8 mouse cellular contexts compared by ENCODE assay signal in the genomic region with DNA sequence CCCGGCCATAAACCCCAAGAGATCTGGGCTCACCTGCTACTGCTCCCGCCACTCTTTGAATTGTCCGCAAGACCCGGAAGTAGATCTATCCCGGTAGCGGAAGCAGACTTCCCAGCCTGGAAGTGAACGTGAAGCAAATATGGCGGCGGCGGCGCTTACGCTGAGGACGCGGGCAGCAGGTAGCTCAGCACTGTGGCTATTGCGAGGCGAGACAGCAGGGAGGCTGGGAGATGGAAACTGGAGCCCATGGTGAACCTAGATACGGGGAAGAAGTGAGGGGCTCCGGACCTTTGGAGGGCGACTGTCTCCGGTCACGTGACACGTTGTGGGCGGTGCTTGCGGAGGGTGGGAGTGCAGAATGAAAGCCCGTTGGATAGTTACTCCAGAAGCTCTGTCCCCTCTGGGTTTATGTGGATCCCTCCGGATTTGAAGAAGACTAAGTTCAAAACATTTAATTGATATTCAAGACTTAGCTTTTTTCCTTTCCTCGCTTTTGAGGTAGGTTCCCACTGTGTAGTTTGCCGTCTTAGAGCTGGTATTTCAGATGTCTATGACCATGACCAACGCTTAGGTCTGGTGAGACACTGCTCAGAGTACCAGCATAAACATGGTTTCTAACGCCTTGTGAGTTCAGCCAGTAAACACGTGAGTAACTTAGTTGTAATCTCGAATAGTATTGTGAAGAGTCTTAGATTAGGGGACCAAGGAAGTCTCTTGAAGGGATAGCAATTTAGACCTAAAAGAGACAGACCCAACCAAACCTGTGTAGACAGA. TPM values are rescaled to one million over a fixed set of nuclear protein-coding genes. Genes with fewer than 3 reads are reported as not detected.
DNase-seq lines count a peak whose midpoint lies in the region; ATAC-seq and TF ChIP-seq lines count a peak whose summit lies in the region.

A gene (plus strand): TSS at position 105 of the 774 bp plus-strand sequence.
A gene (minus strand): TSS at position 302 of the 774 bp plus-strand sequence.

- H3K27ac ChIP-seq in forebrain, embryonic 11.5 days (ENCODE audit: low read depth, low read length), result peak within 1 kb of the TSS; percentile 77; the same call in 1 of the 2 replicates
- H3K27ac ChIP-seq in heart, postnatal 0 days (ENCODE audit: low read depth), result peak within 1 kb of the TSS; percentile 93
- H3K27ac ChIP-seq in liver, embryonic 15.5 days (replicated peaks), result peak within 1 kb of the TSS; percentile 92
- peak within 1 kb of the TSS; percentile 82 for H3K27ac ChIP-seq in neural tube, embryonic 11.5 days (ENCODE audit: low read depth, low read length)
- H3K27ac ChIP-seq in stomach, embryonic 16.5 days (ENCODE audit: low read length), result peak within 1 kb of the TSS; percentile 95

- H3K4me1 ChIP-seq in E14TG2a.4 (replicated peaks; ENCODE audit: low read depth, low read length), result peaks cover 58% of the 10 kb centered on the region
- H3K4me1 ChIP-seq in forebrain, embryonic 11.5 days (replicated peaks; ENCODE audit: control insufficient read depth, insufficient read depth, low read length), result no peaks in the 10 kb centered on the region; the same call in 1 of the 2 replicates
- H3K4me1 ChIP-seq in heart, postnatal 0 days (ENCODE audit: control insufficient read depth, insufficient read depth), result peaks cover 14% of the 10 kb centered on the region
- H3K4me1 ChIP-seq in liver, embryonic 15.5 days (replicated peaks), result peaks cover 31% of the 10 kb centered on the region
- no peaks in the 10 kb centered on the region for H3K4me1 ChIP-seq in neural tube, embryonic 11.5 days (ENCODE audit: control insufficient read depth, insufficient read depth, low read length)
- H3K4me1 ChIP-seq in stomach, embryonic 16.5 days (ENCODE audit: control insufficient read depth, insufficient read depth, low read length), result peaks cover 12% of the 10 kb centered on the region; the same call in 1 of the 2 replicates

- peaks cover 65% of the 10 kb centered on the region for H3K36me3 ChIP-seq in E14TG2a.4 (ENCODE audit: insufficient read depth, low read length)
- no peaks in the 10 kb centered on the region for H3K36me3 ChIP-seq in forebrain, embryonic 11.5 days (ENCODE audit: control insufficient read depth, insufficient read depth, low read length)
- H3K36me3 ChIP-seq in heart, postnatal 0 days (replicated peaks; ENCODE audit: control insufficient read depth, insufficient read depth, low read length), result peaks cover 21% of the 10 kb centered on the region
- peaks cover 55% of the 10 kb centered on the region for H3K36me3 ChIP-seq in liver, embryonic 15.5 days (replicated peaks)
- H3K36me3 ChIP-seq in neural tube, embryonic 11.5 days (ENCODE audit: control insufficient read depth, insufficient read depth, low read length), result no peaks in the 10 kb centered on the region; the same call in none of the 2 replicates
- H3K36me3 ChIP-seq in stomach, embryonic 16.5 days (ENCODE audit: control insufficient read depth, insufficient read depth, low read length), result no peaks in the 10 kb centered on the region

- ATAC-seq in forebrain, embryonic 11.5 days (replicated peaks; ENCODE audit: low FRiP score), result peak; percentile 91
- peak; percentile 89 for ATAC-seq in heart, postnatal 0 days (ENCODE audit: insufficient read depth, low read depth)
- peak; percentile 86 for ATAC-seq in liver, embryonic 15.5 days (ENCODE audit: insufficient read depth)
- peak; percentile 92 for ATAC-seq in neural tube, embryonic 11.5 days (ENCODE audit: insufficient read depth, low FRiP score, low TSS enrichment)
- peak; percentile 89 for ATAC-seq in stomach, embryonic 16.5 days (ENCODE audit: insufficient read depth, low FRiP score)

- WGBS in forebrain, embryonic 11.5 days, result 2% methylated on average over 32 of the region's 32 CpGs
- under 1% methylated on average over 32 of the region's 32 CpGs for WGBS in heart, postnatal 0 days
- under 1% methylated on average over 32 of the region's 32 CpGs for WGBS in liver, embryonic 15.5 days (ENCODE audit: insufficient replicate concordance)
- WGBS in neural tube, embryonic 11.5 days, result under 1% methylated on average over 32 of the region's 32 CpGs
- under 1% methylated on average over 32 of the region's 32 CpGs for WGBS in stomach, embryonic 16.5 days

- peak within 1 kb of the TSS; percentile 71 for H3K9ac ChIP-seq in forebrain, embryonic 11.5 days (ENCODE audit: low read length)
- H3K9ac ChIP-seq in heart, postnatal 0 days (replicated peaks; ENCODE audit: low read depth, low read length), result peak within 1 kb of the TSS; percentile 69
- H3K9ac ChIP-seq in liver, embryonic 15.5 days, result peak within 1 kb of the TSS; percentile 71
- H3K9ac ChIP-seq in neural tube, embryonic 11.5 days (ENCODE audit: low read length), result peak within 1 kb of the TSS; percentile 73
- H3K9ac ChIP-seq in stomach, embryonic 16.5 days (ENCODE audit: low read length), result peak within 1 kb of the TSS; percentile 83

- H3K4me3 ChIP-seq in E14TG2a.4 (replicated peaks; ENCODE audit: low read length), result peak within 1 kb of the TSS; percentile 94
- H3K4me3 ChIP-seq in forebrain, embryonic 11.5 days (ENCODE audit: low read depth, low read length), result peak within 1 kb of the TSS; percentile 61
- H3K4me3 ChIP-seq in heart, postnatal 0 days (ENCODE audit: low read depth, low read length), result peak within 1 kb of the TSS; percentile 77
- peak within 1 kb of the TSS; percentile 88 for H3K4me3 ChIP-seq in liver, embryonic 15.5 days (replicated peaks)
- peak within 1 kb of the TSS; percentile 64 for H3K4me3 ChIP-seq in neural tube, embryonic 11.5 days (ENCODE audit: low read depth, low read length)
- H3K4me3 ChIP-seq in stomach, embryonic 16.5 days (replicated peaks; ENCODE audit: low read length), result peak within 1 kb of the TSS; percentile 74

- peak; percentile 60; the same call in 1 of the 2 replicates for TF ChIP-seq EP300 in heart, postnatal 0 days (IDR thresholded peaks at IDR 0.05; ENCODE audit: low read depth)

- TF ChIP-seq CTCF in E14TG2a.4 (conservative IDR thresholded peaks at IDR 0.05; ENCODE audit: low read length), result no peak
- no peak for TF ChIP-seq CTCF in heart, postnatal 0 days (IDR thresholded peaks at IDR 0.05; ENCODE audit: low read depth)

- no peaks in the 10 kb centered on the region for H3K9me3 ChIP-seq in E14TG2a.4 (ENCODE audit: low read length)
- H3K9me3 ChIP-seq in forebrain, embryonic 11.5 days (ENCODE audit: control insufficient read depth, low read length), result no peaks in the 10 kb centered on the region
- no peaks in the 10 kb centered on the region for H3K9me3 ChIP-seq in heart, postnatal 0 days (replicated peaks; ENCODE audit: control insufficient read depth, low read length)
- H3K9me3 ChIP-seq in liver, embryonic 15.5 days (replicated peaks), result no peaks in the 10 kb centered on the region
- no peaks in the 10 kb centered on the region for H3K9me3 ChIP-seq in neural tube, embryonic 11.5 days (ENCODE audit: control insufficient read depth, low read length)
- H3K9me3 ChIP-seq in stomach, embryonic 16.5 days (replicated peaks; ENCODE audit: control insufficient read depth, low read length), result no peaks in the 10 kb centered on the region

- H3K27me3 ChIP-seq in E14TG2a.4 (ENCODE audit: insufficient read depth, low read length), result no peaks in the 10 kb centered on the region
- no peaks in the 10 kb centered on the region for H3K27me3 ChIP-seq in forebrain, embryonic 11.5 days (ENCODE audit: control insufficient read depth, insufficient read depth, low read length)
- no peaks in the 10 kb centered on the region for H3K27me3 ChIP-seq in heart, postnatal 0 days (ENCODE audit: control insufficient read depth, insufficient read depth, low read length)
- no peaks in the 10 kb centered on the region for H3K27me3 ChIP-seq in liver, embryonic 15.5 days
- H3K27me3 ChIP-seq in neural tube, embryonic 11.5 days (ENCODE audit: control insufficient read depth, insufficient read depth, low read length), result no peaks in the 10 kb centered on the region
- no peaks in the 10 kb centered on the region for H3K27me3 ChIP-seq in stomach, embryonic 16.5 days (ENCODE audit: control insufficient read depth, insufficient read depth, low read length)

- H3K4me2 ChIP-seq in forebrain, embryonic 11.5 days (ENCODE audit: low read depth, low read length, severe bottlenecking), result peak within 1 kb of the TSS; percentile 51
- H3K4me2 ChIP-seq in heart, postnatal 0 days (ENCODE audit: low read depth, low read length), result peak within 1 kb of the TSS; percentile 89
- peak within 1 kb of the TSS; percentile 67 for H3K4me2 ChIP-seq in liver, embryonic 15.5 days
- H3K4me2 ChIP-seq in neural tube, embryonic 11.5 days (ENCODE audit: low read depth), result peak within 1 kb of the TSS; percentile 77
- H3K4me2 ChIP-seq in stomach, embryonic 16.5 days (ENCODE audit: low read depth, low read length), result peak within 1 kb of the TSS; percentile 88

- peak; percentile 70 for DNase-seq in c-Kit-positive CD71-positive TER-119-negative erythroid progenitor cells, embryonic 14.5 days (ENCODE audit: low read depth)
- peak; percentile 82 for DNase-seq in forebrain, embryonic 11.5 days (ENCODE audit: low spot score)
- DNase-seq in heart, postnatal 0 days (ENCODE audit: low spot score), result peak; percentile 79
- peak; percentile 88 to 94 for DNase-seq in kidney, postnatal 36 days
- DNase-seq in neural tube, embryonic 11.5 days (ENCODE audit: low spot score), result peak; percentile 87

RNA-seq across cellular contexts. Expression of the first gene that starts in this region (rescaled TPM):
- polyA plus RNA-seq in forebrain, embryonic 11.5 days (2014; fragmentation: Nextera tagmentation; extraction: Ambion mirVana), result 122 and 125 TPM in 2 replicates
- total RNA-seq in heart, postnatal 0 days (2014; rRNA removed; ENCODE audit: low replicate concordance), result 45.2 and 63.8 TPM in 2 replicates
- polyA plus RNA-seq in heart, postnatal 0 days (2015; fragmentation: Nextera tagmentation; extraction: Ambion mirVana), result 167 and 170 TPM in 2 replicates
- polyA plus RNA-seq in liver, embryonic 15.5 days (2015; fragmentation: Nextera tagmentation; extraction: Ambion mirVana), result 54.7 and 59.9 TPM in 2 replicates
- polyA plus RNA-seq in neural tube, embryonic 11.5 days (2014; fragmentation: Nextera tagmentation; extraction: Ambion mirVana), result 118 and 122 TPM in 2 replicates
- 122 and 126 TPM in 2 replicates for polyA plus RNA-seq in stomach, embryonic 16.5 days (2015; fragmentation: Nextera tagmentation; extraction: Ambion mirVana)

RNA-seq across cellular contexts. Expression of the second gene that starts in this region (rescaled TPM):
- 57.2 and 60.0 TPM in 2 replicates for polyA plus RNA-seq in forebrain, embryonic 11.5 days (2014; fragmentation: Nextera tagmentation; extraction: Ambion mirVana)
- 5.9 and 7.6 TPM in 2 replicates for total RNA-seq in heart, postnatal 0 days (2014; rRNA removed; ENCODE audit: low replicate concordance)
- 2.4 and 3.4 TPM in 2 replicates for polyA plus RNA-seq in heart, postnatal 0 days (2015; fragmentation: Nextera tagmentation; extraction: Ambion mirVana)
- 11.0 and 13.6 TPM in 2 replicates for polyA plus RNA-seq in liver, embryonic 15.5 days (2015; fragmentation: Nextera tagmentation; extraction: Ambion mirVana)
- polyA plus RNA-seq in neural tube, embryonic 11.5 days (2014; fragmentation: Nextera tagmentation; extraction: Ambion mirVana), result 39.2 and 39.8 TPM in 2 replicates
- 12.7 and 13.2 TPM in 2 replicates for polyA plus RNA-seq in stomach, embryonic 16.5 days (2015; fragmentation: Nextera tagmentation; extraction: Ambion mirVana)

Comparison
In these comparisons a context has a peak if more than half of its experiments do, and no peak if none do; other contexts are left out.
1. Peak in every context shown above with its lines: DNase-seq, ATAC-seq, H3K4me3 ChIP-seq and H3K27ac ChIP-seq.